Mouse (Mus musculus) liver, postnatal 0 days (tissue): ENCODE measurements around the gene Gm20604. TPM values are rescaled to one million over a fixed set of nuclear protein-coding genes. Genes with fewer than 3 reads are reported as not detected.

Experiments
- ATAC-seq: fragments of 200-750 bp; cut with Nextera tagmentation; 2 replicates; pipeline ENCODE4 v1.8.0; 2017; ENCODE audit warnings: mild to moderate bottlenecking, moderate library complexity
- DNase-seq: peaks from one replicate; pipeline ENCODE4 v3.0.0-alpha.2; 2016
- H3K27ac ChIP-seq: fragments of 300-500 bp; sonication (generic); 2 replicates; pipeline ENCODE4 v1.5.1; 2014; ENCODE audit warnings: antibody characterized with exemption, moderate library complexity, mild to moderate bottlenecking, low read depth
- H3K27me3 ChIP-seq: fragments of 300-500 bp; sonication (generic); 2 replicates; pipeline ENCODE4 v1.6.1; 2014; ENCODE audit warnings: low read length, control low read depth, mixed read lengths; ENCODE audit not compliant: insufficient read depth
- H3K36me3 ChIP-seq: fragments of 300-500 bp; sonication (generic); replicated peaks from 2 replicates; pipeline ENCODE4 v1.6.1; 2014; ENCODE audit warnings: mild to moderate bottlenecking, control low read depth, low read length, moderate library complexity, mixed read lengths; ENCODE audit not compliant: insufficient read depth
- H3K4me1 ChIP-seq: fragments of 300-500 bp; sonication (generic); 2 replicates; pipeline ENCODE4 v1.6.1; 2014; ENCODE audit warnings: antibody characterized with exemption, mild to moderate bottlenecking, control low read depth; ENCODE audit not compliant: insufficient read depth
- H3K4me2 ChIP-seq: fragments of 300-500 bp; sonication (generic); 2 replicates; pipeline ENCODE4 v1.6.1; 2014; ENCODE audit warnings: low read depth, mild to moderate bottlenecking, low read length, moderate library complexity, mixed read lengths
- H3K4me3 ChIP-seq: fragments of 300-500 bp; sonication (generic); 2 replicates; pipeline ENCODE4 v1.5.1; 2014; ENCODE audit warnings: low read depth, low read length
- H3K9ac ChIP-seq: fragments of 300-500 bp; sonication (generic); replicated peaks from 2 replicates; pipeline ENCODE4 v1.6.1; 2014; ENCODE audit warnings: mild to moderate bottlenecking, moderate library complexity
- H3K9me3 ChIP-seq: fragments of 300-500 bp; sonication (generic); 2 replicates; pipeline ENCODE4 v1.6.1; 2016; ENCODE audit warnings: mild to moderate bottlenecking, control low read depth, low read length, mixed read lengths
- CTCF ChIP-seq: sonication (generic); IDR thresholded peaks from 2 replicates; pipeline ENCODE4 v1.5.1; 2016; ENCODE audit warnings: antibody characterized with exemption, low read depth
- EP300 ChIP-seq: IDR thresholded peaks from 2 replicates; pipeline ENCODE4 v1.6.1; 2016; ENCODE audit warnings: antibody characterized with exemption, low read depth, mild to moderate bottlenecking
- WGBS: fragments of 180-500 bp; shearing (Covaris S2); extraction: QIAGEN DNeasy Blood & Tissue Kit; methylation state at CpG from one replicate; pipeline ENCODE4 v1.1.7; 2014; ENCODE audit not compliant: insufficient replicate concordance; 5-methylcytosine and 5-hydroxymethylcytosine counted together
- polyA plus RNA-seq: library from polyadenylated mRNA; unstranded; fragments of >200 nt; fragmentation: Nextera tagmentation; extraction: Ambion mirVana; gene quantifications from 2 replicates; pipeline ENCODE4 v1.2.1, GENCODE M21; 2015

The Gm20604 gene
- polyA plus RNA-seq, 1 experiment from 2014 or later, result 5.2 TPM

GRCm38 (mm10) chr12:102761668-102762067, 3.2 kb upstream of the Gm20604 start:
- Histone ChIP-seq H3K36me3 (peaks cover 29% of the 10 kb centered on the region), H3K27ac (no peak overlapping the region), H3K9me3 (no peaks in the 10 kb centered on the region), H3K4me3 (no peak overlapping the region), H3K27me3 (no peaks in the 10 kb centered on the region), H3K9ac (no peak overlapping the region), H3K4me1 (peaks cover 10% of the 10 kb centered on the region), H3K4me2 (no peak overlapping the region)
- DNase-seq (no peak), ATAC-seq (no peak)
- no peak for TF ChIP-seq EP300
- TF ChIP-seq CTCF, result no peak
- WGBS, result 82% methylated on average over 3 of the region's 3 CpGs

- Histone ChIP-seq H3K4me3 (peak overlapping the region; percentile 82), H3K9me3 (no peaks in the 10 kb centered on the region), H3K36me3 (peaks cover 11% of the 10 kb centered on the region), H3K9ac (peak overlapping the region; percentile 81), H3K4me1 (peaks cover 14% of the 10 kb centered on the region), H3K4me2 (peak overlapping the region; percentile 86), H3K27me3 (no peaks in the 10 kb centered on the region), H3K27ac (0 out of 2 replicates have a peak overlapping the region, but pooled peaks have one; percentile 85)
- DNase-seq, result no peak
- WGBS, result 15% methylated on average over 5 of the region's 5 CpGs
- ATAC-seq, result no peak
- TF ChIP-seq CTCF, result no peak
- no peak for TF ChIP-seq EP300
These were observed 464 bp upstream of the Gm20604 start for GRCm38 (mm10) chr12:102758936-102759335.

GRCm38 (mm10) chr12:102757689-102758402, 626 bp downstream of the Gm20604 start, which contains the start of the genes Gm28051, Gon7 and Ubr7:
Gene Gm28051, minus strand, starts transcription at chr12:102757765.
Gene Gon7, minus strand, starts transcription at chr12:102757803.
Gene Ubr7, plus strand, starts transcription at chr12:102757967.
- under 1% methylated on average over 68 of the region's 73 CpGs for WGBS

GRCm38 (mm10) chr12:102757055-102757688, 1.3 kb downstream of the Gm20604 start:
- Histone ChIP-seq H3K4me3 (peak overlapping the region; percentile 82), H3K27ac (peak overlapping the region; percentile 89), H3K9ac (peak overlapping the region; percentile 78), H3K9me3 (no peaks in the 10 kb centered on the region), H3K4me1 (peaks cover 14% of the 10 kb centered on the region), H3K36me3 (0 out of 2 replicates have a peak, but pooled peaks cover 7% of the 10 kb centered on the region), H3K27me3 (no peaks in the 10 kb centered on the region), H3K4me2 (peak overlapping the region; percentile 86)
- WGBS, result 1% methylated on average over 44 of the region's 46 CpGs
- DNase-seq, result peak; percentile 24
- TF ChIP-seq EP300, result no peak
- no peak for TF ChIP-seq CTCF
- peak; percentile 79 for ATAC-seq

More at GRCm38 (mm10) chr12:102757689-102758402, 626 bp downstream of the Gm20604 start, which contains the start of the genes Gm28051, Gon7 and Ubr7:
- peak within 1 kb of the TSS; percentile 81 for H3K9ac ChIP-seq
- H3K9me3 ChIP-seq, result no peaks in the 10 kb centered on the region
- peak within 1 kb of the TSS; percentile 86 for H3K4me2 ChIP-seq
- peak; percentile 97 for DNase-seq
- peak; percentile 48; the same call in 1 of the 2 replicates for TF ChIP-seq EP300
- TF ChIP-seq CTCF, result peak; percentile 68
- H3K4me1 ChIP-seq, result peaks cover 14% of the 10 kb centered on the region
- H3K4me3 ChIP-seq, result peak within 1 kb of the TSS; percentile 82
- ATAC-seq, result peak; percentile 96
- H3K36me3 ChIP-seq, result peaks cover 7% of the 10 kb centered on the region; the same call in 1 of the 2 replicates
- no peaks in the 10 kb centered on the region for H3K27me3 ChIP-seq
- peak within 1 kb of the TSS; percentile 89 for H3K27ac ChIP-seq

GRCm38 (mm10) chr12:102756304-102756703, 2.2 kb downstream of the Gm20604 start:
- TF ChIP-seq CTCF, result peak; percentile 69
- no peak for TF ChIP-seq EP300
- DNase-seq, result peak; percentile 64
- no peak overlapping the region for H3K27ac ChIP-seq
- no peak for ATAC-seq
- 79% methylated on average over 7 of the region's 7 CpGs for WGBS
- 0 out of 2 replicates have a peak, but pooled peaks cover 4% of the 10 kb centered on the region for H3K36me3 ChIP-seq
- no peaks in the 10 kb centered on the region for H3K27me3 ChIP-seq
- H3K4me1 ChIP-seq, result peaks cover 14% of the 10 kb centered on the region
- H3K4me2 ChIP-seq, result peak overlapping the region; percentile 86
- H3K9me3 ChIP-seq, result no peaks in the 10 kb centered on the region
- peak overlapping the region; percentile 82 for H3K4me3 ChIP-seq
- no peak overlapping the region for H3K9ac ChIP-seq

- Histone ChIP-seq H3K9me3 (no peaks in the 10 kb centered on the region), H3K36me3 (peaks cover 4% of the 10 kb centered on the region; the same call in 1 of the 2 replicates), H3K4me3 (no peak overlapping the region), H3K9ac (no peak overlapping the region), H3K27ac (peak overlapping the region; percentile 3; the same call in 1 of the 2 replicates), H3K27me3 (no peaks in the 10 kb centered on the region), H3K4me2 (no peak overlapping the region), H3K4me1 (peaks cover 11% of the 10 kb centered on the region; the same call in 1 of the 2 replicates)
- WGBS, result 71% methylated on average over 3 of the region's 3 CpGs
- TF ChIP-seq CTCF, result no peak
- no peak for TF ChIP-seq EP300
- no peak for ATAC-seq
- no peak for DNase-seq
These were observed 10.2 kb downstream of the Gm20604 start for GRCm38 (mm10) chr12:102748256-102748655.
